Mouse (Mus musculus) adrenal gland (tissue): ENCODE results near the gene Tars2.
"Not testable (repeated sequence)": the region's sequence is repeated elsewhere in the genome, so short reads cannot be mapped to it uniquely, and the experiment has no call there.

Experiments used
- intact Hi-C: fragments of 180-260 bp; cut with DNase I; formaldehyde crosslinking; loops from one replicate; pipeline ENCODE4 v1.15.1; 2025
- microRNA-seq, 2 experiments: library from miRNA; unstranded; fragments of <30 nt; microRNA quantifications; one replicate each; pipeline ENCODE4; 2019

Gene Tars2

DNA sequence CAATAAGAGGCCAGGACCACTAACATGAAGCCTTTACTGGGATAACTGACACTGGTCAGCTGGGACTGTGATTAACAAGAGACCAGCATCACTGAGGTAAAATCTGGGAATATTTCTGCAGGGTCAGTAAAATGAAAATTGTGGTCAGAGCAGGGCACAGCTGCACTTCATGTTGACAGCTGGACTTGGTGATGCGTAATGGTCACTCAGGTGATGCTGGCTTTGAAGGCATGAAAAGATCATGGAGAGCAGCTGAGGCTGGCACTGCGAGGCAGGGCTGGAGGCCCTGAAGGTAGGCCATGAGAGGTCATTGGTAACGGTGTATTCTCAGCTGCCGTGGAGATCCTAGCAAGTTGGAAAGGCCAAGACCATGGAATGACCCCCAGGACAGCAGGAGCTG, 61.7 kb downstream of the Tars2 start:
- intact Hi-C loops = no loop called here

- intact Hi-C loops = no loop called here
Observed at GRCm38 (mm10) chr3:95696360-95696759, 63.6 kb downstream of the Tars2 start.

DNA sequence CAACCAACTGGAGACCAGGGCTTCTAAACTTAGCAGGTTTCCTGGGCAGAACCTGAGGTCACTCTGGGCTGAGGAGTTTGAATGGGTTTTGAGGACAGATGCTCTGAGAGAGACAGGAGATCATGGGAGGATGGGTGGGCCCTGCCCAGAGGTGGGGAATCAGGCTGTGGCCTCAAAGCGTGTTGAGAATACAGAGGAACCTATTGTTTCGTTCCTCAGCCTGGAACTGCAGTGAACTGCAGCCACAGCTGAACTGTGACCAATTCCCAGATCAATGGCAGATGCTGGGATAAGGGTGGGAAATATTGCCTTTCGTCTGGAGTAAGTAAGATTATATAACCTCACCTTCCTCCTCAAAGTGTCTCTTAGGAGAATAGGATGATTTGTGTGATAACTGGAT, 64.2 kb downstream of the Tars2 start:
- intact Hi-C loops = no loop called here

- intact Hi-C loops = no loop called here
Observed at GRCm38 (mm10) chr3:95694808-95695703, 65.0 kb downstream of the Tars2 start.

DNA sequence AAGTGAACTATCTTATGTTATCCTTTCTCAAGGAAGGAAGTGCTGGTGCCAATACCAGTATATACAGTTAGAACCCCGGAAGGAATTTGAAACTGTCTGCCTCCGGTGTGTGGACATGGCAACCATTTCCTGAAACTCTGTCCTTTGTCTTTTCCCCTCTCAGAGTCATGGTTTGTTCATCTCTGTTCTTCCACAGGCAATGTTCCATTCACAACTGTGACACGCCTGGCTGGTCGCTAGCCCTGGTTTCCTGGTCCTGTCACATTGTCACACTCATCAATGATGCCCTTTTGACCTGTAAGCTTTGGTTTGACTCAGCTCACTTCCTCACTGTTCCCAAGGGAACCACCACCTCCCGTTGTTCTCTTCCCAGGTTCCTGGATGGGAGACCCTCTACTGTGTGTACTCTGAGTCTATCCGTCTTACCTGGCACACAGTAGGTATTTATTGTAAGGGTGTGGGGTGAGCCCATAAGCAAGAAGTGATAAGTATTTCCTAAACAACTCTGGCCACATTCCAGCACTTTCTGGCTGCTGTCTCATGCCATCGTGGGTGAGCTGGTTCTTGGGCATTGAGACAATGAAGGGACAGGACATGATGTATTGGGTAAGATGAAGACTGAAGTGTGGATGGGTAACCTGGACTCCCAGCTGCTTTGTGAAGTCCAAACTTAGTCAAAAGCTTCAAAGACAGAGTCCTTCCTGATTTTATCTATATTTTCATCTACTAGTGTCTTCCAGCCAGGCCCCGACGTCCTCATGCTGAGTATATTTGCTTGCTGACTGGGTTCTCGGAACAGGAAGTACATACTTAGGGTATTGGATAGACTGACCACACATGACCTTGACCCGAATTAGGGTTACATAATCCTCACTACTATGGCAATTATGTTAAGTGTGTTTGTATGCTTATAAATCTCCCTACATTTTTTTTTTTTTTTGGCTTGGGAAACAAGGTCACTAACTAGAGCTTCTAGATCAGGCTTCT, 65.9 kb downstream of the Tars2 start:
- intact Hi-C loops = no loop called here

DNA sequence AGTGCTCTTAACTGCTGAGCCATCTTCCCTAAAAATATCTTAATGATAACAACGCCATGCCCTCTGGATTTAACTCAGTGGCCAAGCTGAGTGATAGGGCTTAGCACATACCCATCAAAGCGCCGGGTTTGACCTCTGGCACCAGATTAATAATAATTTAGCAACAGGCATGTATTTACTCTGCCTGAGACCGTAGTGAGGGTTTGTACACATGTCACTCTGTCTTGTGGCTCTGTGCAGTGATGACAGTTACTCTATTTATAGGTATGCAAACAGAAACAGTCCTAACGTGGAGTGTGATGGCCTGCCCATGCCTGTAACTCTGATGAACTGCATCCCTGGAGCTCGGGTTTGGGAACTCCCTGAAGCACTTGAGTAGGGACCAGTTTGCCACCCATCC, 67.3 kb downstream of the Tars2 start:
- intact Hi-C loops = no loop called here

DNA sequence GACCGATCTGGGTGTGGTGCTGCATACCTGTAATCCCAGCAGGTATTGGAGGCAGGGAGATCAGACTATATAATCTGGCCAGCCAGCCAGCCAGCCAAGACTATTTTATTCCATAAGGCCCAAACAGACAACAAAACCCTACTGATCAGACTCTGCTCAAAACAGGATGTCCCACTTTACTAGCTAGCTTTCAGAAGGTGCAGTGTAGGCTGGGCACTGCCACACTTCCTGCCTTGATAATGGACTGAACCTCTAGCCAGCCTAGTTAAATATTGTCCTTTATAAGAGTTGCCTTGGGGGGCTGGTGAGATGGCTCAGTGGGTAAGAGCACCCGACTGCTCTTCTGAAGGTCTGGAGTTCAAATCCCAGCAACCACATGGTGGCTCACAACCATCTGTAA, 69.5 kb downstream of the Tars2 start:
- intact Hi-C loops = not testable (repeated sequence)

Small RNA genes within 50 kb of the gene (microRNA-seq; reads per million reads assigned to microRNA genes)
- gene Mir7014 = 0.23 to 0.37 reads per million in 2 experiments
